23 mouse cellular contexts compared by ENCODE assay signal in the genomic region with DNA sequence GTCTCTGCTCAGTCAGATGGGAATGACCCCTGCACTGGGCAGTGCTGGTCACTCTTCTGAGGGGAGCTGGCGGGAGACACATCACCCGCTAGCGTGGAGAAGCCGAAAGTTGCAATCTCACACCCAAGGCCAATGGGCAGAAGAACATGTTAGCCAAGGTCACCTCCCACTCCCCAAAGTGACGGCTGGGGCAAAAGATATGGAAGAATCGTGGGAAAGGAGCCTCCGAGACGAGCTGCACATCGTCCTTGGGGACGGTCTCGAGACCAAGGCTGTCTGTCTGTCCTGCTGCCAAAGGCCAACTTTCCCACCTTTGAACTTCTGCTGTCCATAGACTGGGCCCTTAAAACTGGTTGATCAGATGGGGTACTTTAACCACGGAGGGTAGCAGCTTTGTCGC.
"Had no signal": no experiment of that assay in that cellular context is flagged by ENCODE, and none has a peak within 500 bp of the region (broad histone marks: within the 10 kb centered on the region; RNA-seq: fewer than 3 reads in every experiment).

No protein-coding gene starts in this region.

- H3K4me3 ChIP-seq: heart, adult 2 months; heart, embryonic 13.5 days; heart, embryonic 15.5 days; hindbrain, embryonic 13.5 days; hindbrain, embryonic 15.5 days; kidney, embryonic 15.5 days; limb, embryonic 13.5 days; limb, embryonic 15.5 days had no signal

- H3K9me3 ChIP-seq: heart, embryonic 13.5 days; heart, embryonic 15.5 days; hindbrain, embryonic 13.5 days; hindbrain, embryonic 15.5 days; kidney, embryonic 15.5 days; limb, embryonic 13.5 days; limb, embryonic 15.5 days had no signal

- H3K4me1 ChIP-seq: heart, embryonic 13.5 days; heart, embryonic 15.5 days; hindbrain, embryonic 13.5 days; hindbrain, embryonic 15.5 days; limb, embryonic 15.5 days had no signal

- DNase-seq: gastrocnemius, postnatal 14 days; gastrocnemius, postnatal 36 days; heart, adult 11 months; heart, adult 2 months; heart, postnatal 14 days; heart, postnatal 36 days; kidney, adult 11 months; kidney, adult 2 months; kidney, adult 9 months; kidney, postnatal 14 days; kidney, postnatal 36 days; layer of hippocampus, adult 9-11 months; layer of hippocampus, postnatal 36 days; left cerebral cortex, postnatal 4 days had no signal

- H3K27ac ChIP-seq: heart, adult 2 months; heart, embryonic 13.5 days; heart, embryonic 15.5 days; hindbrain, embryonic 13.5 days; hindbrain, embryonic 15.5 days; hindbrain, postnatal 0 days; kidney, embryonic 15.5 days; kidney, postnatal 0 days; limb, embryonic 13.5 days; limb, embryonic 15.5 days had no signal

- H3K27me3 ChIP-seq: heart, embryonic 13.5 days; heart, embryonic 15.5 days; hindbrain, embryonic 13.5 days; hindbrain, embryonic 15.5 days; kidney, embryonic 15.5 days; limb, embryonic 13.5 days; limb, embryonic 15.5 days had no signal
